Mouse (Mus musculus) embryonic facial prominence, embryonic 15.5 days (tissue): ENCODE data around the gene Mapre3. TPM values are rescaled to one million over a fixed set of nuclear protein-coding genes. Genes with fewer than 3 reads are reported as not detected.

Experiments
- ATAC-seq: fragments of 200-750 bp; cut with Nextera tagmentation; 2 replicates; pipeline ENCODE4 v1.8.0; 2017; ENCODE audit warnings: low read depth, moderate TSS enrichment; ENCODE audit not compliant: insufficient number of reproducible peaks, low FRiP score, low TSS enrichment
- H3K27ac ChIP-seq: fragments of 300-500 bp; sonication (generic); replicated peaks from 2 replicates; pipeline ENCODE4 v1.5.1; 2015; ENCODE audit warnings: mild to moderate bottlenecking, inconsistent platforms
- H3K27me3 ChIP-seq: fragments of 300-500 bp; sonication (generic); 2 replicates; pipeline ENCODE4 v1.6.1; 2015; ENCODE audit warnings: inconsistent platforms
- H3K36me3 ChIP-seq: fragments of 300-500 bp; sonication (generic); 2 replicates; pipeline ENCODE4 v1.6.1; 2015; ENCODE audit warnings: mild to moderate bottlenecking, inconsistent platforms
- H3K4me1 ChIP-seq: fragments of 300-500 bp; sonication (generic); 2 replicates; pipeline ENCODE4 v1.6.1; 2015; ENCODE audit warnings: inconsistent platforms
- H3K4me2 ChIP-seq: fragments of 300-500 bp; sonication (generic); replicated peaks from 2 replicates; pipeline ENCODE4 v1.6.1; 2015; ENCODE audit warnings: mild to moderate bottlenecking, inconsistent platforms
- H3K4me3 ChIP-seq: fragments of 300-500 bp; sonication (generic); replicated peaks from 2 replicates; pipeline ENCODE4 v1.5.1; 2015; ENCODE audit warnings: mild to moderate bottlenecking, inconsistent platforms
- H3K9ac ChIP-seq: fragments of 300-500 bp; sonication (generic); 2 replicates; pipeline ENCODE4 v1.6.1; 2015; ENCODE audit warnings: inconsistent platforms
- H3K9me3 ChIP-seq: fragments of 300-500 bp; sonication (generic); replicated peaks from 2 replicates; pipeline ENCODE4 v1.6.1; 2016; ENCODE audit warnings: inconsistent platforms
- WGBS: fragments of 180-500 bp; shearing (Covaris S2); methylation state at CpG from one replicate; pipeline ENCODE4 v1.1.7; 2015; 5-methylcytosine and 5-hydroxymethylcytosine counted together
- polyA plus RNA-seq: library from polyadenylated mRNA; unstranded; fragments of >200 nt; fragmentation: Nextera tagmentation; extraction: Ambion mirVana; gene quantifications from 2 replicates; pipeline ENCODE4 v1.2.1, GENCODE M21; 2015

Mapre3 gene
- polyA plus RNA-seq, result 36.6 and 46.1 TPM in 2 replicates

GRCm38 (mm10) chr5:30814424-30815119, at the start of gene Mapre3:
Gene Mapre3, plus strand, starts transcription at chr5:30814641.
- Histone ChIP-seq H3K27me3 (no peaks in the 10 kb centered on the region; the same call in 1 of the 2 replicates), H3K4me1 (peaks cover 22% of the 10 kb centered on the region), H3K4me3 (peak within 1 kb of the TSS; percentile 83), H3K9me3 (no peaks in the 10 kb centered on the region), H3K4me2 (peak within 1 kb of the TSS; percentile 82), H3K27ac (peak within 1 kb of the TSS; percentile 72), H3K9ac (peak within 1 kb of the TSS; percentile 81), H3K36me3 (no peaks in the 10 kb centered on the region)
- ATAC-seq, result peak; percentile 93
- WGBS, result under 1% methylated on average over 57 of the region's 59 CpGs

- H3K9ac ChIP-seq, result no peak overlapping the region
- 72% methylated on average over 12 of the region's 12 CpGs for WGBS
- H3K9me3 ChIP-seq, result no peaks in the 10 kb centered on the region
- H3K4me1 ChIP-seq, result peaks cover 21% of the 10 kb centered on the region
- no peak overlapping the region for H3K27ac ChIP-seq
- no peak overlapping the region for H3K4me3 ChIP-seq
- no peaks in the 10 kb centered on the region for H3K27me3 ChIP-seq
- no peak for ATAC-seq
- no peak overlapping the region for H3K4me2 ChIP-seq
- H3K36me3 ChIP-seq, result no peaks in the 10 kb centered on the region
These were observed 48.7 kb upstream of the Mapre3 start for GRCm38 (mm10) chr5:30765596-30766370.

GRCm38 (mm10) chr5:30768082-30768481, 46.4 kb upstream of the Mapre3 start:
- 66% methylated on average over 4 of the region's 4 CpGs for WGBS
- no peak overlapping the region for H3K27ac ChIP-seq
- ATAC-seq, result no peak
- H3K4me3 ChIP-seq, result no peak overlapping the region
- no peak overlapping the region for H3K4me2 ChIP-seq
- no peaks in the 10 kb centered on the region for H3K9me3 ChIP-seq
- H3K9ac ChIP-seq, result no peak overlapping the region
- no peaks in the 10 kb centered on the region for H3K27me3 ChIP-seq
- H3K4me1 ChIP-seq, result peaks cover 28% of the 10 kb centered on the region
- H3K36me3 ChIP-seq, result no peaks in the 10 kb centered on the region

- Histone ChIP-seq H3K36me3 (no peaks in the 10 kb centered on the region), H3K9me3 (no peaks in the 10 kb centered on the region), H3K9ac (no peak overlapping the region), H3K27me3 (0 out of 2 replicates have a peak, but pooled peaks cover under 1% of the 10 kb centered on the region), H3K4me1 (peaks cover 28% of the 10 kb centered on the region), H3K27ac (no peak overlapping the region), H3K4me3 (no peak overlapping the region), H3K4me2 (no peak overlapping the region)
- 15% methylated on average over 9 of the region's 9 CpGs for WGBS
- ATAC-seq, result no peak
These were observed 45.8 kb upstream of the Mapre3 start for GRCm38 (mm10) chr5:30768598-30768997.

GRCm38 (mm10) chr5:30769075-30769474, 45.4 kb upstream of the Mapre3 start:
- Histone ChIP-seq H3K36me3 (no peaks in the 10 kb centered on the region), H3K9me3 (no peaks in the 10 kb centered on the region), H3K4me2 (no peak overlapping the region), H3K4me3 (no peak overlapping the region), H3K9ac (no peak overlapping the region), H3K27ac (no peak overlapping the region), H3K27me3 (0 out of 2 replicates have a peak, but pooled peaks cover 4% of the 10 kb centered on the region), H3K4me1 (peaks cover 28% of the 10 kb centered on the region)
- ATAC-seq, result no peak
- WGBS, result 76% methylated on average over 9 of the region's 9 CpGs

- WGBS, result 8% methylated on average over 20 of the region's 20 CpGs
- Histone ChIP-seq H3K4me1 (peaks cover 16% of the 10 kb centered on the region), H3K9me3 (no peaks in the 10 kb centered on the region), H3K27me3 (peaks cover 9% of the 10 kb centered on the region; the same call in 1 of the 2 replicates), H3K27ac (no peak overlapping the region), H3K4me3 (peak overlapping the region; percentile 34), H3K36me3 (no peaks in the 10 kb centered on the region), H3K9ac (no peak overlapping the region), H3K4me2 (peak overlapping the region; percentile 60)
- ATAC-seq, result no peak
These were observed 39.7 kb upstream of the Mapre3 start for GRCm38 (mm10) chr5:30774601-30775371.

- Histone ChIP-seq H3K4me2 (no peak overlapping the region), H3K4me3 (no peak overlapping the region), H3K9ac (no peak overlapping the region), H3K27ac (no peak overlapping the region), H3K4me1 (0 out of 2 replicates have a peak, but pooled peaks cover 7% of the 10 kb centered on the region), H3K27me3 (no peaks in the 10 kb centered on the region), H3K36me3 (no peaks in the 10 kb centered on the region), H3K9me3 (no peaks in the 10 kb centered on the region)
- ATAC-seq, result no peak
- WGBS, result 62% methylated on average over 9 of the region's 9 CpGs
These were observed 33.7 kb upstream of the Mapre3 start for GRCm38 (mm10) chr5:30780699-30781098.

DNA sequence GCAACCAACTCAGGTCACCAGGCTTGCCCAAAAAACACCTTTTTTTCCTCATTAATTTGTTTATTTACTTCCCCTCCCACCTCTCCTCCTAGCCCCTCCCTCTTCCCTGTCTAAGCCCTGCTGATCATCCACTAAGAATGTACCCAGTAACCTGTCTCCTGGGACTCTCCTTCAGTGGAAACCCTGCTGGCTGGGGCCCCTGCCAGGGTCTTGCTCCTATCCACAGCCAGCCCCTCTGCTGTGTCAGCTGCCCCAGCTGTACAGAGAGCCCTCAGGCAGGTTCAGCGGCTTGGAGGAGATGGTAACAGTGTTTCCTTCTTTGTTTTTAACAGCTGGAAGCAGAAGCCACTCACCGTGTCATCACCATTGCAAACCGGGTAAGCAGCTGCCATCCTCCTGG, 33.3 kb upstream of the Mapre3 start:
- Histone ChIP-seq H3K4me3 (no peak overlapping the region), H3K36me3 (no peaks in the 10 kb centered on the region), H3K27me3 (no peaks in the 10 kb centered on the region), H3K27ac (no peak overlapping the region), H3K4me2 (no peak overlapping the region), H3K9ac (no peak overlapping the region), H3K4me1 (0 out of 2 replicates have a peak, but pooled peaks cover 7% of the 10 kb centered on the region), H3K9me3 (no peaks in the 10 kb centered on the region)
- WGBS, result 40% methylated on average over 3 of the region's 3 CpGs
- no peak for ATAC-seq

- Histone ChIP-seq H3K27me3 (no peaks in the 10 kb centered on the region), H3K4me3 (no peak overlapping the region), H3K4me2 (no peak overlapping the region)
These were observed 27.1 kb upstream of the Mapre3 start for GRCm38 (mm10) chr5:30787381-30787780.

GRCm38 (mm10) chr5:30790047-30790446, 24.4 kb upstream of the Mapre3 start:
- no peaks in the 10 kb centered on the region for H3K4me1 ChIP-seq
- H3K4me3 ChIP-seq, result no peak overlapping the region
- 54% methylated on average over 3 of the region's 3 CpGs for WGBS
- no peaks in the 10 kb centered on the region for H3K36me3 ChIP-seq
- H3K9ac ChIP-seq, result no peak overlapping the region
- H3K27ac ChIP-seq, result no peak overlapping the region
- no peak for ATAC-seq
- no peaks in the 10 kb centered on the region for H3K9me3 ChIP-seq
- no peaks in the 10 kb centered on the region for H3K27me3 ChIP-seq
- no peak overlapping the region for H3K4me2 ChIP-seq

More at GRCm38 (mm10) chr5:30787381-30787780, 27.1 kb upstream of the Mapre3 start:
- Histone ChIP-seq H3K9me3 (no peaks in the 10 kb centered on the region), H3K4me1 (no peaks in the 10 kb centered on the region), H3K27ac (no peak overlapping the region), H3K9ac (no peak overlapping the region), H3K36me3 (no peaks in the 10 kb centered on the region)
- ATAC-seq, result no peak
- WGBS, result 87% methylated on average over 5 of the region's 5 CpGs

GRCm38 (mm10) chr5:30796125-30796524, 18.3 kb upstream of the Mapre3 start:
- Histone ChIP-seq H3K27me3 (no peaks in the 10 kb centered on the region), H3K27ac (no peak overlapping the region), H3K9me3 (no peaks in the 10 kb centered on the region), H3K36me3 (no peaks in the 10 kb centered on the region), H3K9ac (no peak overlapping the region), H3K4me2 (no peak overlapping the region), H3K4me3 (no peak overlapping the region), H3K4me1 (no peaks in the 10 kb centered on the region)
- ATAC-seq, result no peak
- 12% methylated on average over 12 of the region's 12 CpGs for WGBS
